Mouse (Mus musculus) intestine, postnatal 0 days (tissue): Measurements from ENCODE around the gene Pga5. TPM values are rescaled to one million over a fixed set of nuclear protein-coding genes. Genes with fewer than 3 reads are reported as not detected.

ENCODE experiments used
- ATAC-seq: fragments of 200-750 bp; cut with Nextera tagmentation; 2 replicates; pipeline ENCODE4 v1.8.0; 2017; ENCODE audit warnings: mild to moderate bottlenecking, moderate TSS enrichment, moderate library complexity
- H3K27ac ChIP-seq: fragments of 300-500 bp; sonication (generic); 2 replicates; pipeline ENCODE4 v1.5.1; 2014; ENCODE audit warnings: mild to moderate bottlenecking, low read depth, low read length, moderate library complexity
- H3K27me3 ChIP-seq: fragments of 300-500 bp; sonication (generic); replicated peaks from 2 replicates; pipeline ENCODE4 v1.6.1; 2014; ENCODE audit warnings: low read length, mixed read lengths; ENCODE audit not compliant: control insufficient read depth, insufficient read depth
- H3K36me3 ChIP-seq: fragments of 300-500 bp; sonication (generic); 2 replicates; pipeline ENCODE4 v1.6.1; 2014; ENCODE audit warnings: mild to moderate bottlenecking, moderate library complexity; ENCODE audit not compliant: control insufficient read depth, insufficient read depth
- H3K4me1 ChIP-seq: fragments of 300-500 bp; sonication (generic); replicated peaks from 2 replicates; pipeline ENCODE4 v1.6.1; 2014; ENCODE audit warnings: antibody characterized with exemption, low read length, mixed read lengths; ENCODE audit not compliant: control insufficient read depth, insufficient read depth
- H3K4me2 ChIP-seq: fragments of 300-500 bp; sonication (generic); replicated peaks from 2 replicates; pipeline ENCODE4 v1.6.1; 2014; ENCODE audit warnings: low read depth, mild to moderate bottlenecking, moderate library complexity
- H3K4me3 ChIP-seq: fragments of 300-500 bp; sonication (generic); 2 replicates; pipeline ENCODE4 v1.5.1; 2014; ENCODE audit warnings: low read depth, low read length
- H3K9ac ChIP-seq: fragments of 300-500 bp; sonication (generic); 2 replicates; pipeline ENCODE4 v1.6.1; 2014; ENCODE audit warnings: mild to moderate bottlenecking, low read depth, low read length
- H3K9me3 ChIP-seq: fragments of 300-500 bp; sonication (generic); 2 replicates; pipeline ENCODE4 v1.6.1; 2016; ENCODE audit warnings: mixed run types; ENCODE audit not compliant: control insufficient read depth
- CTCF ChIP-seq: sonication (generic); IDR thresholded peaks from 2 replicates; pipeline ENCODE4 v1.5.1; 2016; ENCODE audit warnings: low read depth, mild to moderate bottlenecking, control low read depth, antibody characterized with exemption, moderate library complexity
- WGBS: fragments of 180-500 bp; shearing (Covaris S2); extraction: QIAGEN DNeasy Blood & Tissue Kit; methylation state at CpG from one replicate; pipeline ENCODE4 v1.1.7; 2014; 5-methylcytosine and 5-hydroxymethylcytosine counted together
- polyA plus RNA-seq: library from polyadenylated mRNA; unstranded; fragments of >200 nt; fragmentation: Nextera tagmentation; extraction: Ambion mirVana; gene quantifications from 2 replicates; pipeline ENCODE4 v1.2.1, GENCODE M21; 2015

Pga5 gene
- polyA plus RNA-seq, 1 experiment from 2014 or later: 5.0 TPM

- H3K4me2 ChIP-seq: no peak overlapping the region
- H3K4me3 ChIP-seq: no peak overlapping the region
- 52% methylated on average over 2 of the region's 2 CpGs for WGBS
- no peak for ATAC-seq
- TF ChIP-seq CTCF: no peak
- no peaks in the 10 kb centered on the region for H3K27me3 ChIP-seq
- H3K36me3 ChIP-seq: no peaks in the 10 kb centered on the region
- no peaks in the 10 kb centered on the region for H3K4me1 ChIP-seq
- no peak overlapping the region for H3K27ac ChIP-seq
- H3K9ac ChIP-seq: no peak overlapping the region
- no peaks in the 10 kb centered on the region for H3K9me3 ChIP-seq
Measured at GRCm38 (mm10) chr19:10719751-10720150, 41.9 kb upstream of the Pga5 start.

GRCm38 (mm10) chr19:10718251-10718775, 40.4 kb upstream of the Pga5 start:
- no peak overlapping the region for H3K27ac ChIP-seq
- H3K36me3 ChIP-seq: peaks cover 11% of the 10 kb centered on the region
- no peak overlapping the region for H3K4me2 ChIP-seq
- WGBS: 66% methylated on average over 7 of the region's 7 CpGs
- H3K4me3 ChIP-seq: no peak overlapping the region
- no peak overlapping the region for H3K9ac ChIP-seq
- H3K9me3 ChIP-seq: no peaks in the 10 kb centered on the region
- TF ChIP-seq CTCF: no peak
- H3K27me3 ChIP-seq: no peaks in the 10 kb centered on the region
- H3K4me1 ChIP-seq: no peaks in the 10 kb centered on the region
- ATAC-seq: no peak

- Histone ChIP-seq H3K4me3 (no peak overlapping the region), H3K27me3 (no peaks in the 10 kb centered on the region), H3K4me1 (no peaks in the 10 kb centered on the region), H3K36me3 (peaks cover 40% of the 10 kb centered on the region), H3K27ac (no peak overlapping the region; the same call in 1 of the 2 replicates), H3K9ac (no peak overlapping the region), H3K4me2 (no peak overlapping the region), H3K9me3 (no peaks in the 10 kb centered on the region)
- WGBS: 92% methylated on average over 6 of the region's 6 CpGs
- TF ChIP-seq CTCF: no peak
- no peak for ATAC-seq
Measured at GRCm38 (mm10) chr19:10715476-10715875, 37.6 kb upstream of the Pga5 start.

GRCm38 (mm10) chr19:10714682-10715475, 37.0 kb upstream of the Pga5 start:
- Histone ChIP-seq H3K4me1 (no peaks in the 10 kb centered on the region), H3K4me3 (no peak overlapping the region), H3K27me3 (no peaks in the 10 kb centered on the region), H3K9ac (no peak overlapping the region), H3K36me3 (peaks cover 44% of the 10 kb centered on the region), H3K27ac (no peak overlapping the region), H3K9me3 (no peaks in the 10 kb centered on the region), H3K4me2 (no peak overlapping the region)
- peak; percentile 87 for TF ChIP-seq CTCF
- ATAC-seq: peak; percentile 55
- WGBS: 46% methylated on average over 4 of the region's 4 CpGs

GRCm38 (mm10) chr19:10714168-10714567, 36.3 kb upstream of the Pga5 start:
- no peaks in the 10 kb centered on the region for H3K9me3 ChIP-seq
- TF ChIP-seq CTCF: no peak
- no peaks in the 10 kb centered on the region for H3K4me1 ChIP-seq
- H3K27ac ChIP-seq: no peak overlapping the region
- no peak overlapping the region for H3K9ac ChIP-seq
- H3K36me3 ChIP-seq: peaks cover 45% of the 10 kb centered on the region
- H3K4me2 ChIP-seq: no peak overlapping the region
- H3K27me3 ChIP-seq: no peaks in the 10 kb centered on the region
- H3K4me3 ChIP-seq: no peak overlapping the region
- 83% methylated on average over 6 of the region's 6 CpGs for WGBS
- ATAC-seq: no peak

GRCm38 (mm10) chr19:10713551-10713950, 35.7 kb upstream of the Pga5 start:
- Histone ChIP-seq H3K9ac (no peak overlapping the region), H3K4me3 (no peak overlapping the region), H3K4me2 (no peak overlapping the region), H3K27ac (no peak overlapping the region), H3K36me3 (peaks cover 50% of the 10 kb centered on the region), H3K9me3 (no peaks in the 10 kb centered on the region), H3K4me1 (no peaks in the 10 kb centered on the region), H3K27me3 (no peaks in the 10 kb centered on the region)
- TF ChIP-seq CTCF: no peak
- WGBS: 78% methylated on average over 10 of the region's 10 CpGs
- ATAC-seq: no peak
